Mouse (Mus musculus) C2C12 (cell line): ENCODE results near the gene F830045P16Rik. TPM values are rescaled to one million over a fixed set of nuclear protein-coding genes. Genes with fewer than 3 reads are reported as not detected.

ENCODE experiments used
- H3K27me3 ChIP-seq: one replicate; pipeline ENCODE4 v1.6.1; 2011; ENCODE audit not compliant: control insufficient read depth, insufficient read depth, insufficient read length
- H3K36me3 ChIP-seq: one replicate; pipeline ENCODE4 v1.6.1; 2011; ENCODE audit not compliant: control insufficient read depth, insufficient read depth
- H3K4me3 ChIP-seq: one replicate; pipeline ENCODE4 v1.5.1; 2011; ENCODE audit warnings: mild to moderate bottlenecking, control low read depth; ENCODE audit not compliant: poor library complexity, insufficient read depth, severe bottlenecking
- H3K79me2 ChIP-seq: one replicate; pipeline ENCODE4 v1.6.1; 2011; ENCODE audit not compliant: control insufficient read depth, insufficient read depth
- H3K79me3 ChIP-seq: one replicate; pipeline ENCODE4 v1.6.1; 2011; ENCODE audit warnings: low read depth, control low read depth
- H3ac ChIP-seq: one replicate; pipeline ENCODE3; 2011; ENCODE audit warnings: low read depth; ENCODE audit not compliant: control insufficient read depth, insufficient read length
- CEBPB ChIP-seq: IDR thresholded peaks from one replicate; pipeline ENCODE4 v1.6.1; 2011; ENCODE audit warnings: low read depth, mild to moderate bottlenecking, control low read depth, moderate library complexity
- CTCF ChIP-seq: IDR thresholded peaks from one replicate; pipeline ENCODE4 v1.5.1; 2011; ENCODE audit not compliant: control insufficient read depth, insufficient read depth, insufficient read length
- FOSL1 ChIP-seq: IDR thresholded peaks from one replicate; pipeline ENCODE4 v1.8.0; 2011; ENCODE audit warnings: mild to moderate bottlenecking, low read length; ENCODE audit not compliant: poor library complexity, insufficient read depth, severe bottlenecking
- MAX ChIP-seq: IDR thresholded peaks from one replicate; pipeline ENCODE4 v1.6.1; 2011; ENCODE audit warnings: mild to moderate bottlenecking, control low read depth
- MYOD1 ChIP-seq: IDR thresholded peaks from one replicate; pipeline ENCODE4 v1.6.1; 2011; ENCODE audit warnings: low read depth; ENCODE audit not compliant: control insufficient read depth, insufficient read length
- MYOG ChIP-seq: IDR thresholded peaks from one replicate; pipeline ENCODE4 v1.6.1; 2011; ENCODE audit not compliant: control insufficient read depth, insufficient read length; ENCODE audit errors: extremely low read depth
- USF1 ChIP-seq: IDR thresholded peaks from one replicate; pipeline ENCODE4 v1.6.1; 2011; ENCODE audit warnings: low read depth, mild to moderate bottlenecking, control low read depth, moderate library complexity
- polyA plus RNA-seq: library from polyadenylated mRNA; unstranded; fragments of >200 nt; fragmentation: generic; extraction: Trizol; gene quantifications from one replicate; pipeline ENCODE4 v1.2.1, GENCODE M21; 2012; ENCODE audit warnings: missing spikeins

The F830045P16Rik gene
- polyA plus RNA-seq, 1 experiment = not detected

GRCm38 (mm10) chr2:129531890-129532289, 4.5 kb downstream of the F830045P16Rik start:
- TF ChIP-seq USF1 = no peak
- no peak for TF ChIP-seq FOSL1
- no peak for TF ChIP-seq MYOD1
- TF ChIP-seq MAX = no peak
- no peak for TF ChIP-seq CEBPB
- TF ChIP-seq CTCF = no peak
- no peak for TF ChIP-seq MYOG
- Histone ChIP-seq H3K79me2 (no peaks in the 10 kb centered on the region), H3K27me3 (peaks cover 12% of the 10 kb centered on the region), H3ac (no peak overlapping the region), H3K36me3 (no peaks in the 10 kb centered on the region), H3K4me3 (no peak overlapping the region), H3K79me3 (no peaks in the 10 kb centered on the region)

- TF ChIP-seq FOSL1 (no peak), CTCF (no peak), MAX (no peak), MYOG (no peak), CEBPB (no peak), USF1 (no peak), MYOD1 (no peak)
- Histone ChIP-seq H3ac (no peak overlapping the region), H3K36me3 (no peaks in the 10 kb centered on the region), H3K27me3 (peaks cover 14% of the 10 kb centered on the region), H3K79me3 (no peaks in the 10 kb centered on the region), H3K4me3 (no peak overlapping the region), H3K79me2 (no peaks in the 10 kb centered on the region)
Measured at GRCm38 (mm10) chr2:129531102-129531501, 5.3 kb downstream of the F830045P16Rik start.

GRCm38 (mm10) chr2:129529297-129530209, 6.8 kb downstream of the F830045P16Rik start:
- Histone ChIP-seq H3K79me3 (no peaks in the 10 kb centered on the region), H3K36me3 (no peaks in the 10 kb centered on the region), H3K27me3 (peaks cover 14% of the 10 kb centered on the region), H3ac (no peak overlapping the region), H3K79me2 (no peaks in the 10 kb centered on the region), H3K4me3 (no peak overlapping the region)
- TF ChIP-seq MAX (no peak), MYOD1 (no peak), FOSL1 (no peak), MYOG (no peak), CEBPB (no peak)

GRCm38 (mm10) chr2:129527916-129528315, 8.5 kb downstream of the F830045P16Rik start:
- H3K4me3 ChIP-seq = no peak overlapping the region
- no peaks in the 10 kb centered on the region for H3K79me3 ChIP-seq
- TF ChIP-seq MAX (no peak), CEBPB (no peak), CTCF (no peak), MYOD1 (no peak), MYOG (no peak), USF1 (no peak), FOSL1 (no peak)
- no peak overlapping the region for H3ac ChIP-seq
- H3K27me3 ChIP-seq = peaks cover 14% of the 10 kb centered on the region
- H3K79me2 ChIP-seq = no peaks in the 10 kb centered on the region
- no peaks in the 10 kb centered on the region for H3K36me3 ChIP-seq

- Histone ChIP-seq H3K27me3 (peaks cover 14% of the 10 kb centered on the region), H3K79me2 (no peaks in the 10 kb centered on the region), H3K79me3 (no peaks in the 10 kb centered on the region), H3K4me3 (no peak overlapping the region), H3ac (no peak overlapping the region), H3K36me3 (no peaks in the 10 kb centered on the region)
- TF ChIP-seq CEBPB = no peak
- no peak for TF ChIP-seq MYOD1
Measured at GRCm38 (mm10) chr2:129526322-129526721, 10.1 kb downstream of the F830045P16Rik start.

GRCm38 (mm10) chr2:129525644-129526043, 10.8 kb downstream of the F830045P16Rik start:
- no peak for TF ChIP-seq FOSL1
- TF ChIP-seq CEBPB = no peak
- TF ChIP-seq MYOD1 = no peak
- TF ChIP-seq CTCF = no peak
- no peak for TF ChIP-seq MYOG
- no peak for TF ChIP-seq MAX
- TF ChIP-seq USF1 = no peak
- H3K79me3 ChIP-seq = no peaks in the 10 kb centered on the region
- H3K36me3 ChIP-seq = no peaks in the 10 kb centered on the region
- H3K79me2 ChIP-seq = no peaks in the 10 kb centered on the region
- no peak overlapping the region for H3ac ChIP-seq
- H3K4me3 ChIP-seq = no peak overlapping the region
- peaks cover 14% of the 10 kb centered on the region for H3K27me3 ChIP-seq
